Mouse (Mus musculus) spleen, adult 12 weeks (tissue): ENCODE results near the gene Pdlim5.
A peak's percentile ranks its signal among the peaks of the same experiment; 100 is the strongest.

Source experiments
- DNase-seq: peaks from one replicate; pipeline ENCODE4 v3.0.0; 2022; ENCODE audit warnings: low spot score

Gene Pdlim5

GRCm38 (mm10) chr3:142339440-142340251 is 55.9 kb downstream of the Pdlim5 start:
- no peak for DNase-seq

GRCm38 (mm10) chr3:142338058-142338457 is 57.4 kb downstream of the Pdlim5 start:
- DNase-seq, result no peak

GRCm38 (mm10) chr3:142334496-142334895 is 61.0 kb downstream of the Pdlim5 start:
- DNase-seq, result no peak

- no peak for DNase-seq
Measured at GRCm38 (mm10) chr3:142333458-142333857, 62.0 kb downstream of the Pdlim5 start.

GRCm38 (mm10) chr3:142332716-142333115 is 62.8 kb downstream of the Pdlim5 start:
- DNase-seq, result no peak

GRCm38 (mm10) chr3:142331872-142332554 is 63.5 kb downstream of the Pdlim5 start:
- no peak for DNase-seq

GRCm38 (mm10) chr3:142330425-142330824 is 65.1 kb downstream of the Pdlim5 start:
- DNase-seq, result no peak

- no peak for DNase-seq
Measured at GRCm38 (mm10) chr3:142323592-142323991, 71.9 kb downstream of the Pdlim5 start.

GRCm38 (mm10) chr3:142321930-142322329 is 73.6 kb downstream of the Pdlim5 start:
- DNase-seq, result no peak

- no peak for DNase-seq
Measured at GRCm38 (mm10) chr3:142318147-142318546, 77.3 kb downstream of the Pdlim5 start.

- no peak for DNase-seq
Measured at GRCm38 (mm10) chr3:142316138-142316740, 79.3 kb downstream of the Pdlim5 start.

- no peak for DNase-seq
Measured at GRCm38 (mm10) chr3:142311075-142311474, 84.4 kb downstream of the Pdlim5 start.

GRCm38 (mm10) chr3:142310446-142310845 is 85.0 kb downstream of the Pdlim5 start:
- no peak for DNase-seq

- DNase-seq, result no peak
Measured at GRCm38 (mm10) chr3:142295287-142295676, 100.2 kb downstream of the Pdlim5 start.

- DNase-seq, result no peak
Measured at GRCm38 (mm10) chr3:142294616-142295286, 100.7 kb downstream of the Pdlim5 start.

- no peak for DNase-seq
Measured at GRCm38 (mm10) chr3:142293561-142293960, 101.9 kb downstream of the Pdlim5 start.

GRCm38 (mm10) chr3:142282706-142283105 is 112.8 kb downstream of the Pdlim5 start:
- DNase-seq, result peak; percentile 24

- no peak for DNase-seq
Measured at GRCm38 (mm10) chr3:142281656-142282055, 113.8 kb downstream of the Pdlim5 start.

GRCm38 (mm10) chr3:142281093-142281445 is 114.4 kb downstream of the Pdlim5 start:
- DNase-seq, result peak; percentile 4

- DNase-seq, result no peak
Measured at GRCm38 (mm10) chr3:142280366-142281092, 115.0 kb downstream of the Pdlim5 start.

GRCm38 (mm10) chr3:142279011-142279410 is 116.5 kb downstream of the Pdlim5 start:
- no peak for DNase-seq

GRCm38 (mm10) chr3:142276506-142276905 is 119.0 kb downstream of the Pdlim5 start:
- no peak for DNase-seq
